Mouse (Mus musculus) left cerebral cortex, adult 18-20 months (tissue): Measurements from ENCODE around the gene Vps37d. TPM values are rescaled to one million over a fixed set of nuclear protein-coding genes. Genes with fewer than 3 reads are reported as not detected.

ENCODE experiments used
- DNase-seq, 2 experiments: peaks; one replicate each; pipeline ENCODE4 v3.0.0; 2021 to 2022; ENCODE audit warnings: low spot score in 2 of 2, mixed read lengths in 1 of 2
- long read RNA-seq, 2 experiments: library from polyadenylated mRNA; stranded (forward); transcript quantifications; one replicate each; pipeline ENCODE4 v2.0.0; 2021
- total RNA-seq, 2 experiments: library from RNA; stranded (reverse); gene quantifications; 2 replicates each; pipeline ENCODE4 v1.2.3; 2021

Gene Vps37d
- total RNA-seq, result 10 to 100 TPM; 30.8 to 32.9 TPM
- long read RNA-seq, experiment 1, transcript Vps37d-201 (4 exons, 1,544 nt), result major isoform, 35 of 47 reads
- long read RNA-seq, experiment 1, partial matches to known transcripts, result 3 of 47 reads
- long read RNA-seq, experiment 1, other reads (novel, unspliced or antisense), result 8 of 47 reads
- long read RNA-seq, experiment 2, transcript Vps37d-201 (4 exons, 1,544 nt), result major isoform, 24 of 37 reads
- long read RNA-seq, experiment 2, partial matches to known transcripts, result 5 of 37 reads
- long read RNA-seq, experiment 2, other reads (novel, unspliced or antisense), result 5 of 37 reads

DNA sequence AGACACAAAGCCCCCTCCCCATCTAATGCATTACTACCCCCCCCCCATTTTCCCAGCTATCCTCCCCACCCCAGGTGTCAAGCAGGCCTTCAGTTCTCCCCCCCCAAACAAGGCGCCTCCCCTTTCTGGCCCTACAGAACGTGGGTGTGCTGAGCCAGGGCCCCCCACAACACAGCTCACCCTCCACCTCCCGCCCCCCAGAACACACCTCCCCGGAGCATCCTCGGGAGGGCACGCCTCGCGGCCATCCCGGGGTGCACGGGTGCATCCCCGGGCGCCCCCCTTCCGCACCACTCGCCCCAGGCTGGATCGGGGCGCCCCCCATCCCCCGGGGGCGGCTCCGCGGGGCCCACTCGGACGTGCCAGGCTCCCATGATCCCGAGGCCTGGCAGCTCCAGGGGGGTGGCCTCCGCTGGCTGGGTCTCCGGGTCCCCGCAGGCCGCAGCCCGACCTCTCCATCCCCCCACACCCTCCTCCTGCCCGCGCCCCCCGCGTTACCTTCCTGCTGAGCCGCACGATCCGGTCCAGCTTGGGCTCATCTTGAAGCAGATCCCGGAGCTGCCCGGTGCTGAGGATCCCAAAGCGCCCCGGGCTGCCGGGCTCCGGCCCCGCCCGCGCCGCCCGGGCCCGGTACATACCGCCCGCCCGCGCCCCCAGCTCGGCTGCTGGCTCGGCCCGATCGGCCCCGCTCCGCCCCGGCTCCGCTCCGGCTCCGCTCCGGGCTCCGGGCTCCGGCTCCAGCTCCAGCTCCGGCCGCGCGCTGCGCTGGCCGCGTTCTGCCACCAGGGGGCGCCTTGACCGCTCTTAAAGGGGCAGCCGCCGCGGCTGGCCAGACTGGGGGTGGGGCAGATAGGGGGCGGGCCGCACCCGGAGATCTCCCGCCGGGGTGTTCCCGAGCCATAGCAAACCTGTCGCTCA, at the start of gene Vps37d:
Gene Vps37d, minus strand, starts transcription at position 703 of the 918 bp plus-strand sequence.
- peak; percentile 94 to 97 for DNase-seq

DNA sequence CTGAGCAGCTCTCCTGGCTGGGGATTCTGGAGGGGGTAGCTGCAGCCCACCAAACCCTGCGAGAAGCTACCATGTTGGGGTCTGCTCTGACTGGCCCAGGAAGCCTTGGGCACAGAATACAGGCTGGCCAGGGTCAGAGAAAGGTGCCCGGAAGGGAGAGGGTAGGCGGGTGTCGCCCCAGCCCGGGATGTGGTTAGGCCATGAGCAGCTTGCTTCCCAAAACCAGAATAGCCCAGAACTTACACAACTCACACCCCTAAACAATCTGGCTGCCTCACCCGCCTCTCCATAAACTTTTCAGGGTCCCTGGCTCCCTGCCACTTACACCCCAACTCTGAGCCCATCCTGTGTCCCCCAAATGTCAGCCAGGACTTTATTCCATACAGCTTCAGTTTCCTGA, 49.6 kb upstream of the Vps37d start:
- DNase-seq, result no peak

- DNase-seq, result no peak
Measured at GRCm38 (mm10) chr5:135126121-135126520, 48.1 kb upstream of the Vps37d start.

DNA sequence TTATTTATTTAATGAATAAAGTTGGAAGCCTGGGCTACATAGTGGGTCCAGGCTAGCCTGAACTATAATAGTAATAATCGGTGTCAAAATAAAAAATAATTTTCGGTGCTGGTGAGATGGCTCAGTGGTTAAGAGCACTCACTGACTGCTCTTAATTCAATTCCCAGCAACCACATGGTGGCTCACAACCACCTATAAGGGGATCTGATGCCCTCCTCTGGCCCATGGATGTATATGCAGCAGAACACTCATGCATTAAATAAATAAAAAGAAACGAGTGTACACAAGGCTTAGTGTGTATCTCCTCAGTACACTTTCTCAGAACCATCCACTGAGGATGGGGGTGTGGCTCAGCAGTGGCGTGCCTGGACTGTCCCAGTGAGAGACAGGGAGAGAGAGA, 42.7 kb upstream of the Vps37d start:
- no peak for DNase-seq

DNA sequence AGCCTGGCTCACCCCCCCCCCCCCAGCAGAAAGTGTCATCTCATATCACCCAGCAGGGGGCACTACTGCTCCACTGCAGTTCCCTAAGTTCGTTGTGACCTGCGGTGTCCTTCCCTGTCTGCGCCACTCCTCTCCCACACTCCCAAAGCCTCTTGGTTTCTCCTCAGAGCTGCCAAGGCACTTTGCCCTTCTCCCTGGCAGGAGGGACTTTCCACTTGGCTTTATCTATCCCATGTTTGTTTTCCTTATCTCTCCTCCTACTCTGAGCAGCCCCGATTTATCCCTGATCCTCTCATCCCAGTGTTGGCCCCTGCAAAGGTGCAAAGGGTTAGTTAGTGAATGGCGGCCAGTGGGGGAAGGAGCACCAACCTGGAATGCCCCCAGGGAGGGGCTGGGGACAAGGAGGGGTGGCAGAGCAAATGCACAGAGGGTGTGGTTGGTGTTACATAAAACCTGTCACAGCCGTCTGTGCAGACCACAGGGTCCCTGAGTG, 40.6 kb upstream of the Vps37d start:
- peak; percentile 38 to 68 for DNase-seq

DNA sequence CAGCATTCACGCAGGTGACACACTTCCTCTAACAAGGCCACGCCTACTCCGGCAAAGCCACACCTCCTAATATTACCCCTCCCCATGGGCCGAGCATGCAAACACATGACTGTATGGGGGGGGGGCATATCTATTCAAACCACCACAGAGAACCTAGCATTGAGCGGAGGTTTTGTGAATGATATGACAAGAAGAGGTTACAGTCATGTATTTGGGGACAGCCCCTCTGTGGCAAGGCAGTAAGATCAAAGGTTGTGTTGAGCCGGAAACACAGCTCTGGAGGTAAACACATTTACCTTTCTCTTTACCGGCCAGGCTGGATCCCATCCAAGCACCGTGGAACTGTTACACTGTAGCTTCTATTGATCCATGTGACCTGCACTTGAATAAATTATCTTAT, 37.2 kb upstream of the Vps37d start:
- no peak for DNase-seq

GRCm38 (mm10) chr5:135113782-135114181, 35.7 kb upstream of the Vps37d start:
- DNase-seq, result no peak

DNA sequence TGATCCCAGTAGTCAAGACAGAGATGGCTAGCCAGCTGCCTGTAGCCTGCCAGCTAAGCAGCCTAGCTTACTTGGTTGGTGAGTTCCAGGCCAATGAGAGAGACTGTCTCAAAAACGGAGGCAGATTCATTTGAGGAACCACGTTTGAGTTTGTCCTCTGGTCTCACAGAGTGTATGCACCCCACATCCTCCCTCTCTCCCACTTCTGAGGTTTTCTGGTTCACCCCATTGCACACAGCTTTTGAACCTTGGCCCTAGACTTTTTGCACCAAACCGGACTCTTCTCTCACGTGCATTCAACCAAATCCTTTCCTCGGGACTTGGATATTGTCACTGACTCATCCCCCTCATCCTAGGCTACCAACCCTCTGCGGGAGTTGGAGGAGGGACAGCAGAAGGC, 31.9 kb upstream of the Vps37d start:
- no peak for DNase-seq

DNA sequence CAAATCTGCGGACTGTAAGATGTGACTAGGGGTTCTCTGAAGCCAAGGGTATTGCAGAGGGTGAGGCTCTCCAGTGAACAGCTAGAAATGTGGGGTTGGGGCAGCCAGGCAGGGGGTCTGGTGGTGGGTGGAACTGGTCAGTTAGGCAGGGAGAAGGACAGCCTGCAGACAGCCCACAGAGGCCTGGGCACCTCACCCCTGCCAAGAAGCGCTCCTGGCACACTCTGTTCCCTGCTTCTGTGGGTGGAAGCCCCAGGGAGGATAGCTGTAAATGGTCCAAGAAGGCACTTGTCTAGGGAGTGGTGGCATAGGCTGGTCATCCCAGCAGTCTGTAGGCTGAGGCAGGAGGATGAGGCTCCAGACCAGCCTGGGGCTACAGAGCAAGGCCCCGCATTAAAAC, 31.4 kb upstream of the Vps37d start:
- DNase-seq, result no peak

- no peak for DNase-seq
Measured at GRCm38 (mm10) chr5:135109017-135109416, 31.0 kb upstream of the Vps37d start.

- peak; percentile 20 to 26 for DNase-seq
Measured at GRCm38 (mm10) chr5:135107521-135108501, 29.7 kb upstream of the Vps37d start.

DNA sequence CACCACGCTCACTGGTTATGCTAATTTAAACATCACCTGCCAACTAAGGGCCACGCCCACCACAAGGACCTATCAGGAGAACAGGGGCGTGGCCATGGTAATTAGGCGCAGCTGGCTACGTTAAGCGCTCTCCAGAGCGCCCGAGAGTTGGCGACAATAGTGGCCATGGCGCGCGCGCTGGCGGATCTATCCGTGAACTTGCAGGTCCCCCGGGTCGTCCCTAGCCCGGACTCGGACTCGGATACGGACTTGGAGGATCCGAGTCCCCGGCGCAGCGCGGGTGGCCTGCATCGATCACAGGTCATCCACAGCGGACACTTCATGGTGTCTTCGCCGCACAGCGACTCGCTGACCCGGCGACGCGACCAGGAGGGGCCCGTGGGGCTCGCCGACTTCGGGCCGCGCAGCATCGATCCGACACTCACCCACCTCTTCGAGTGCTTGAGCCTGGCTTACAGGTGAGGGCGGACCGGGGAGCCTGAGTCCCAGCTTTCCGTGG, 28.7 kb upstream of the Vps37d start:
- DNase-seq, result peak; percentile 41 to 44

GRCm38 (mm10) chr5:135103999-135104660, 26.1 kb upstream of the Vps37d start:
- DNase-seq, result no peak

DNA sequence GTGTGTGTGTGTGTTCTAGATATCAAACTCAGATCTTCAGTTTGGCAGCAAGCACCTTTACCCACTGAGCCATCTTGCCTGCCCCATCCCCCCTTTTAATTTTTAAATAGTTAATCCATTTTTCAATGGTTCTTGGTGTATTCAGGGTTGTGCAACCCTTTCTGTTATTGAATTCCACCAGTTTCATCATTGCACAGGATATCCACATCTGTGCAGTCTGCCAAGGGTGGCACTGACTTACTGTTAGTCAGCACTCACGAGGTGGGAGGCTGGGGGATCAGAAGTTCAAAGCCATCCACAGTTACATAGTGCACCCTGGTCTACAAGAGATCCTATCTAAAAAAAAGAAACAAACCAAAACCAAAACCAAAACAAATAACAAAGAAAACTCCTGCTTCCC, 22.9 kb upstream of the Vps37d start:
- no peak for DNase-seq

DNA sequence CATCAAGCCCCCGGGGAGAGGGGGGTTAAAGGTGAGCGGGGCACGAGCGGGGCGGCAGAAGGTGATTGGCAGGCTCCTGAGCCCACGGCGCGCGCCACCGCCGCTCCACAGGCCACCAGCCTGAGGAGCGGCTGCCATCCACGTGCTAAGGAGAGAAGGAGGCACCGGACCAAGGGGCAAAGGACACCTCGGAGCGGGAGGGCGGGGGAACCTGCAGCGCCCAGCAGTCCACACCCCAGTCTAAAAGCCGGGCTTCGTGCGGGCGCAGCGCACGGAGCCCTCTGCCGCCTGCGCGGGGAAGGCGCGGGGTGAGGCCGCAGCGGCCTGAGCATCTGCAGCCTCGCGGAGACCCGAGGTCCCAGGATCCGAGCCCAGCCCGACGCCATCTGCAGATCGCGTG, 11.6 kb upstream of the Vps37d start, which contains the start of gene Mlxipl:
Gene Mlxipl, plus strand, starts transcription at position 238 of the 400 bp plus-strand sequence.
- no peak for DNase-seq

GRCm38 (mm10) chr5:135086871-135087270, 8.8 kb upstream of the Vps37d start:
- DNase-seq, result no peak

DNA sequence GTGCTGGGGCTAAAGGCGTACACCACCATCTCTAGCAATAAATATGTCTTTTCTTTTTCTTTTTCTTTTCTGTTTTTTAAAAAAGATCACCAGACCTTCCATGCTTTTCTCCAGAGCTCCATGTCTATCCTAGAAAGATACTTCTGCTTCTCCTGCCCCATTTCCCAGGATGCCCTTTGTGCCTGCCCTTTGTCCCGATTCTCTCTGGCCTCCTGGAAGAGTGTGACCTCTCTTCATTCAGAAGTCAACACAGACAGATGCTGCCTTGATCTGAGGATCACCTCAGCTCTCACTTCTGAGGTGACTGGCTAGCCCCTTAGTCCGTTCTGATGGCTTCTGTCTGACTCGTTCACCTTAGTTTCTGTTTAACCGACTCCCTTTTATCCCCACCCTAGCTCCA, 2.5 kb upstream of the Vps37d start:
- no peak for DNase-seq

- no peak for DNase-seq
Measured at GRCm38 (mm10) chr5:135079578-135079977, 1.5 kb upstream of the Vps37d start.

GRCm38 (mm10) chr5:135078482-135078810, 380 bp upstream of the Vps37d start:
- DNase-seq, result no peak

DNA sequence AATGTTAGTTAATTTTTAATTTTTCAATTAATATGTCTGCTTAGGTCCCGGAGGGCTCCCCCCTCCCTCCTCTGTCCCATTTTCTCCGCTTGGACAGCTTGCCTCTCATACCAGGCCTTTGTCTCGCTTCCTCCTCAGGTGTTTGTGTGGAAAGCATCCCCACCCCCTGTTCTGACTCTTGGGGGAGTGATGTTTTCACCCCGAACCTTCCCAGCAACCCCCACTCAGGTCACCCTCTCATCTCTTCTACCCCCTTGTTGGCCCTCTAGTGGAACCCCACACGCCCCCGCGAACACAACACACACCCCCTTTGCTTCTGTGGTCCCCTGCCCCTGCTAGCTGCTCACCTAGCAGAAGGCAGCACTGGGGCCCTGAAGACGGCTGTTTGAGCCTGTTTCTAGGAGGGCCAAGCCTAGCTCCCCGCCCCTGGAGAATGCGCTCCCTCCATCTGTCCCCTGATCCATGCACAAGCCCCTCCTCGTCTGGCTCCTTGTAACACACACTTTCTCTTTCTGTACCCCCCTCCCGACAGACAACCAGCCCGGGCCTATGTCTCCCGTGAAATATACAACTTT, 1.0 kb downstream of the Vps37d start:
- no peak for DNase-seq
